Mouse (Mus musculus): ENCODE measurements around the gene Tspan15. TPM values are rescaled to one million over a fixed set of nuclear protein-coding genes. Genes with fewer than 3 reads are reported as not detected.

The Tspan15 gene
- polyA plus RNA-seq, 1 experiment from 2014 or later = 57.6 TPM

GRCm38 (mm10) chr10:62186882-62187281, 44.2 kb downstream of the Tspan15 start:
- WGBS = 20% methylated on average over 7 of the region's 7 CpGs
- H3K4me1 ChIP-seq = no peaks in the 10 kb centered on the region
- no peaks in the 10 kb centered on the region for H3K36me3 ChIP-seq
- H3K9me3 ChIP-seq = no peaks in the 10 kb centered on the region
- H3K9ac ChIP-seq = no peak overlapping the region
- no peak overlapping the region for H3K4me2 ChIP-seq
- ATAC-seq (ENCODE audit: insufficient read depth, low FRiP score, low read depth) = no peak
- H3K4me3 ChIP-seq (replicated peaks) = no peak overlapping the region
- H3K27ac ChIP-seq = no peak overlapping the region
- no peaks in the 10 kb centered on the region for H3K27me3 ChIP-seq (replicated peaks)

- Histone ChIP-seq H3K9ac (no peak overlapping the region), H3K4me2 (no peak overlapping the region), H3K9me3 (no peaks in the 10 kb centered on the region), H3K36me3 (no peaks in the 10 kb centered on the region), H3K4me3 (replicated peaks) (no peak overlapping the region), H3K27ac (no peak overlapping the region), H3K27me3 (replicated peaks) (no peaks in the 10 kb centered on the region), H3K4me1 (no peaks in the 10 kb centered on the region)
- 0 out of 2 replicates have a peak, but pooled peaks have one; percentile 39 for ATAC-seq (ENCODE audit: insufficient read depth, low FRiP score, low read depth)
- WGBS = under 1% methylated on average over 10 of the region's 10 CpGs
Measured at GRCm38 (mm10) chr10:62183053-62183452, 48.0 kb downstream of the Tspan15 start.

GRCm38 (mm10) chr10:62182471-62183014, 48.5 kb downstream of the Tspan15 start:
- H3K27me3 ChIP-seq (replicated peaks) = no peaks in the 10 kb centered on the region
- H3K4me3 ChIP-seq (replicated peaks) = no peak overlapping the region
- 74% methylated on average over 6 of the region's 6 CpGs for WGBS
- no peak overlapping the region for H3K27ac ChIP-seq
- ATAC-seq (ENCODE audit: insufficient read depth, low FRiP score, low read depth) = no peak
- no peaks in the 10 kb centered on the region for H3K36me3 ChIP-seq
- H3K4me1 ChIP-seq = no peaks in the 10 kb centered on the region
- H3K4me2 ChIP-seq = no peak overlapping the region
- H3K9me3 ChIP-seq = no peaks in the 10 kb centered on the region
- no peak overlapping the region for H3K9ac ChIP-seq

GRCm38 (mm10) chr10:62181701-62182100, 49.4 kb downstream of the Tspan15 start:
- no peak for ATAC-seq (ENCODE audit: insufficient read depth, low FRiP score, low read depth)
- Histone ChIP-seq H3K27ac (no peak overlapping the region), H3K4me1 (no peaks in the 10 kb centered on the region), H3K36me3 (no peaks in the 10 kb centered on the region), H3K9ac (no peak overlapping the region), H3K9me3 (no peaks in the 10 kb centered on the region), H3K27me3 (replicated peaks) (no peaks in the 10 kb centered on the region), H3K4me3 (replicated peaks) (no peak overlapping the region), H3K4me2 (no peak overlapping the region)
- WGBS = 49% methylated on average over 3 of the region's 3 CpGs

- Histone ChIP-seq H3K9ac (no peak overlapping the region), H3K36me3 (no peaks in the 10 kb centered on the region), H3K4me2 (no peak overlapping the region), H3K9me3 (no peaks in the 10 kb centered on the region), H3K27me3 (replicated peaks) (no peaks in the 10 kb centered on the region), H3K4me3 (replicated peaks) (no peak overlapping the region), H3K27ac (no peak overlapping the region), H3K4me1 (no peaks in the 10 kb centered on the region)
- WGBS = 87% methylated on average over 3 of the region's 3 CpGs
- no peak for ATAC-seq (ENCODE audit: insufficient read depth, low FRiP score, low read depth)
Measured at GRCm38 (mm10) chr10:62179944-62180343, 51.1 kb downstream of the Tspan15 start.

GRCm38 (mm10) chr10:62174533-62175313, 56.3 kb downstream of the Tspan15 start:
- no peak overlapping the region for H3K27ac ChIP-seq
- no peak overlapping the region for H3K9ac ChIP-seq
- H3K4me1 ChIP-seq = 0 out of 2 replicates have a peak, but pooled peaks cover 7% of the 10 kb centered on the region
- no peak overlapping the region for H3K4me2 ChIP-seq
- WGBS = 52% methylated on average over 15 of the region's 15 CpGs
- no peaks in the 10 kb centered on the region for H3K36me3 ChIP-seq
- no peaks in the 10 kb centered on the region for H3K9me3 ChIP-seq
- ATAC-seq (ENCODE audit: insufficient read depth, low FRiP score, low read depth) = no peak
- no peak overlapping the region for H3K4me3 ChIP-seq (replicated peaks)
- H3K27me3 ChIP-seq (replicated peaks) = no peaks in the 10 kb centered on the region

- Histone ChIP-seq H3K27me3 (replicated peaks) (no peaks in the 10 kb centered on the region), H3K4me3 (replicated peaks) (no peak overlapping the region), H3K9me3 (no peaks in the 10 kb centered on the region), H3K36me3 (no peaks in the 10 kb centered on the region), H3K27ac (no peak overlapping the region), H3K4me2 (no peak overlapping the region), H3K9ac (no peak overlapping the region), H3K4me1 (0 out of 2 replicates have a peak, but pooled peaks cover 7% of the 10 kb centered on the region)
- 38% methylated on average over 9 of the region's 9 CpGs for WGBS
- ATAC-seq (ENCODE audit: insufficient read depth, low FRiP score, low read depth) = no peak
Measured at GRCm38 (mm10) chr10:62173941-62174448, 57.1 kb downstream of the Tspan15 start.

GRCm38 (mm10) chr10:62172841-62173553, 58.1 kb downstream of the Tspan15 start:
- Histone ChIP-seq H3K9ac (no peak overlapping the region), H3K9me3 (no peaks in the 10 kb centered on the region), H3K27me3 (replicated peaks) (no peaks in the 10 kb centered on the region), H3K4me1 (0 out of 2 replicates have a peak, but pooled peaks cover 7% of the 10 kb centered on the region), H3K36me3 (no peaks in the 10 kb centered on the region), H3K27ac (no peak overlapping the region), H3K4me3 (replicated peaks) (no peak overlapping the region), H3K4me2 (no peak overlapping the region)
- peak; percentile 31 for ATAC-seq (ENCODE audit: insufficient read depth, low FRiP score, low read depth)
- 10% methylated on average over 9 of the region's 9 CpGs for WGBS

- H3K4me3 ChIP-seq (replicated peaks) = no peak overlapping the region
- H3K36me3 ChIP-seq = no peaks in the 10 kb centered on the region
- no peaks in the 10 kb centered on the region for H3K9me3 ChIP-seq
- no peak overlapping the region for H3K27ac ChIP-seq
- 47% methylated on average over 10 of the region's 10 CpGs for WGBS
- no peak overlapping the region for H3K9ac ChIP-seq
- no peak overlapping the region for H3K4me2 ChIP-seq
- no peak for ATAC-seq (ENCODE audit: insufficient read depth, low FRiP score, low read depth)
- no peaks in the 10 kb centered on the region for H3K4me1 ChIP-seq
- no peaks in the 10 kb centered on the region for H3K27me3 ChIP-seq (replicated peaks)
Measured at GRCm38 (mm10) chr10:62162410-62162809, 68.6 kb downstream of the Tspan15 start.

- Histone ChIP-seq H3K36me3 (no peaks in the 10 kb centered on the region), H3K9me3 (no peaks in the 10 kb centered on the region), H3K4me3 (replicated peaks) (no peak overlapping the region), H3K4me1 (no peaks in the 10 kb centered on the region), H3K4me2 (no peak overlapping the region), H3K27ac (no peak overlapping the region), H3K9ac (no peak overlapping the region), H3K27me3 (replicated peaks) (no peaks in the 10 kb centered on the region)
- 53% methylated on average over 7 of the region's 7 CpGs for WGBS
- no peak for ATAC-seq (ENCODE audit: insufficient read depth, low FRiP score, low read depth)
Measured at GRCm38 (mm10) chr10:62149929-62150328, 81.1 kb downstream of the Tspan15 start.

- Histone ChIP-seq H3K27me3 (replicated peaks) (no peaks in the 10 kb centered on the region), H3K4me3 (replicated peaks) (no peak overlapping the region), H3K9ac (no peak overlapping the region), H3K4me1 (no peaks in the 10 kb centered on the region), H3K27ac (no peak overlapping the region), H3K36me3 (no peaks in the 10 kb centered on the region), H3K9me3 (no peaks in the 10 kb centered on the region), H3K4me2 (no peak overlapping the region)
- no peak for ATAC-seq (ENCODE audit: insufficient read depth, low FRiP score, low read depth)
- WGBS = 61% methylated on average over 12 of the region's 12 CpGs
Measured at GRCm38 (mm10) chr10:62147466-62148248, 83.4 kb downstream of the Tspan15 start.

All from stomach, embryonic 15.5 days (tissue).